Mouse (Mus musculus) hindbrain, embryonic 16.5 days (tissue): ENCODE results near the gene Wdr76. TPM values are rescaled to one million over a fixed set of nuclear protein-coding genes. Genes with fewer than 3 reads are reported as not detected.

ENCODE experiments used
- ATAC-seq: fragments of 200-750 bp; cut with Nextera tagmentation; 2 replicates; pipeline ENCODE4 v1.8.0; 2017; ENCODE audit warnings: moderate TSS enrichment, moderate library complexity
- H3K27ac ChIP-seq: fragments of 300-500 bp; sonication (generic); 2 replicates; pipeline ENCODE4 v1.5.1; 2014; ENCODE audit warnings: low read depth, mild to moderate bottlenecking, control low read depth, low read length, moderate library complexity
- H3K27me3 ChIP-seq: fragments of 300-500 bp; sonication (generic); replicated peaks from 2 replicates; pipeline ENCODE4 v1.6.1; 2014; ENCODE audit warnings: low read length; ENCODE audit not compliant: control insufficient read depth, insufficient read depth
- H3K36me3 ChIP-seq: fragments of 300-500 bp; sonication (generic); 2 replicates; pipeline ENCODE4 v1.6.1; 2014; ENCODE audit warnings: mild to moderate bottlenecking, low read length, moderate library complexity, mixed read lengths; ENCODE audit not compliant: control insufficient read depth, insufficient read depth
- H3K4me1 ChIP-seq: fragments of 300-500 bp; sonication (generic); 2 replicates; pipeline ENCODE4 v1.6.1; 2014; ENCODE audit warnings: low read depth, low read length; ENCODE audit not compliant: control insufficient read depth, insufficient read depth
- H3K4me2 ChIP-seq: fragments of 300-500 bp; sonication (generic); 2 replicates; pipeline ENCODE4 v1.6.1; 2014; ENCODE audit warnings: mild to moderate bottlenecking, low read length, control low read depth, moderate library complexity
- H3K4me3 ChIP-seq: fragments of 300-500 bp; sonication (generic); 2 replicates; pipeline ENCODE4 v1.5.1; 2014; ENCODE audit warnings: mild to moderate bottlenecking, low read length, control low read depth, moderate library complexity
- H3K9ac ChIP-seq: fragments of 300-500 bp; sonication (generic); 2 replicates; pipeline ENCODE4 v1.6.1; 2014; ENCODE audit warnings: low read depth, mild to moderate bottlenecking, control low read depth, low read length, moderate library complexity
- H3K9me3 ChIP-seq: fragments of 300-500 bp; sonication (generic); 2 replicates; pipeline ENCODE4 v1.6.1; 2014; ENCODE audit warnings: mild to moderate bottlenecking, low read length, moderate library complexity; ENCODE audit not compliant: control insufficient read depth
- WGBS: fragments of 180-500 bp; shearing (Covaris S2); extraction: QIAGEN DNeasy Blood & Tissue Kit; methylation state at CpG from one replicate; pipeline ENCODE4 v1.1.7; 2014; 5-methylcytosine and 5-hydroxymethylcytosine counted together
- polyA plus RNA-seq: library from polyadenylated mRNA; unstranded; fragments of >200 nt; fragmentation: Nextera tagmentation; extraction: Ambion mirVana; gene quantifications from 2 replicates; pipeline ENCODE4 v1.2.1, GENCODE M21; 2015

Gene Wdr76
- polyA plus RNA-seq, 1 experiment from 2014 or later: 3.2 TPM

GRCm38 (mm10) chr2:121551271-121551670, 44.7 kb downstream of the Wdr76 start:
- H3K36me3 ChIP-seq: peaks cover 16% of the 10 kb centered on the region; the same call in 1 of the 2 replicates
- no peak overlapping the region for H3K27ac ChIP-seq
- H3K4me3 ChIP-seq: no peak overlapping the region
- no peaks in the 10 kb centered on the region for H3K4me1 ChIP-seq
- WGBS: 94% methylated on average over 8 of the region's 8 CpGs
- ATAC-seq: no peak
- H3K27me3 ChIP-seq: no peaks in the 10 kb centered on the region
- H3K9ac ChIP-seq: no peak overlapping the region
- H3K9me3 ChIP-seq: no peaks in the 10 kb centered on the region
- H3K4me2 ChIP-seq: no peak overlapping the region

- Histone ChIP-seq H3K9me3 (no peaks in the 10 kb centered on the region), H3K27ac (no peak overlapping the region), H3K9ac (no peak overlapping the region), H3K4me1 (no peaks in the 10 kb centered on the region), H3K4me2 (no peak overlapping the region), H3K36me3 (peaks cover 6% of the 10 kb centered on the region), H3K4me3 (no peak overlapping the region), H3K27me3 (no peaks in the 10 kb centered on the region)
- WGBS: 93% methylated on average over 3 of the region's 3 CpGs
- no peak for ATAC-seq
Observed at GRCm38 (mm10) chr2:121563117-121563516, 56.6 kb downstream of the Wdr76 start.

GRCm38 (mm10) chr2:121565911-121566310, 59.4 kb downstream of the Wdr76 start:
- no peak overlapping the region for H3K27ac ChIP-seq

GRCm38 (mm10) chr2:121570049-121570448, 63.5 kb downstream of the Wdr76 start:
- Histone ChIP-seq H3K27ac (no peak overlapping the region), H3K36me3 (peaks cover 10% of the 10 kb centered on the region), H3K4me2 (no peak overlapping the region), H3K4me3 (no peak overlapping the region), H3K9me3 (no peaks in the 10 kb centered on the region), H3K9ac (no peak overlapping the region), H3K27me3 (no peaks in the 10 kb centered on the region), H3K4me1 (no peaks in the 10 kb centered on the region)
- WGBS: 87% methylated on average over 3 of the region's 3 CpGs
- no peak for ATAC-seq

More at GRCm38 (mm10) chr2:121565911-121566310, 59.4 kb downstream of the Wdr76 start:
- no peak overlapping the region for H3K4me2 ChIP-seq
- H3K9ac ChIP-seq: no peak overlapping the region
- whole genome bisulfite sequencing: 43% methylated on average over 5 of the region's 5 CpGs
- H3K4me1 ChIP-seq: no peaks in the 10 kb centered on the region
- H3K27me3 ChIP-seq: no peaks in the 10 kb centered on the region
- ATAC-seq: peak; percentile 84
- no peak overlapping the region for H3K4me3 ChIP-seq
- peaks cover 10% of the 10 kb centered on the region for H3K36me3 ChIP-seq
- H3K9me3 ChIP-seq: no peaks in the 10 kb centered on the region

GRCm38 (mm10) chr2:121570999-121571655, 64.6 kb downstream of the Wdr76 start:
- Histone ChIP-seq H3K36me3 (peaks cover 10% of the 10 kb centered on the region), H3K27me3 (no peaks in the 10 kb centered on the region), H3K9ac (no peak overlapping the region), H3K4me2 (no peak overlapping the region), H3K4me1 (no peaks in the 10 kb centered on the region), H3K27ac (no peak overlapping the region), H3K9me3 (no peaks in the 10 kb centered on the region), H3K4me3 (no peak overlapping the region)
- ATAC-seq: no peak
- 70% methylated on average over 8 of the region's 8 CpGs for WGBS

- H3K9me3 ChIP-seq: no peaks in the 10 kb centered on the region
- no peak overlapping the region for H3K9ac ChIP-seq
- no peak overlapping the region for H3K4me2 ChIP-seq
- no peak overlapping the region for H3K27ac ChIP-seq
- WGBS: 19% methylated on average over 7 of the region's 7 CpGs
- ATAC-seq: peak; percentile 92
- no peaks in the 10 kb centered on the region for H3K27me3 ChIP-seq
- no peak overlapping the region for H3K4me3 ChIP-seq
- no peaks in the 10 kb centered on the region for H3K4me1 ChIP-seq
- peaks cover 10% of the 10 kb centered on the region for H3K36me3 ChIP-seq
Observed at GRCm38 (mm10) chr2:121571780-121572179, 65.3 kb downstream of the Wdr76 start.

GRCm38 (mm10) chr2:121574066-121574630, 67.6 kb downstream of the Wdr76 start:
- no peak overlapping the region for H3K27ac ChIP-seq
- no peak overlapping the region for H3K9ac ChIP-seq
- ATAC-seq: no peak
- H3K9me3 ChIP-seq: no peaks in the 10 kb centered on the region
- no peaks in the 10 kb centered on the region for H3K27me3 ChIP-seq
- peaks cover 2% of the 10 kb centered on the region; the same call in 1 of the 2 replicates for H3K36me3 ChIP-seq
- no peaks in the 10 kb centered on the region for H3K4me1 ChIP-seq
- H3K4me3 ChIP-seq: no peak overlapping the region
- no peak overlapping the region for H3K4me2 ChIP-seq
- WGBS: 78% methylated on average over 9 of the region's 9 CpGs

- no peaks in the 10 kb centered on the region for H3K9me3 ChIP-seq
- no peak overlapping the region for H3K9ac ChIP-seq
- no peaks in the 10 kb centered on the region for H3K27me3 ChIP-seq
- H3K27ac ChIP-seq: no peak overlapping the region
- H3K4me3 ChIP-seq: no peak overlapping the region
- no peak for ATAC-seq
- 62% methylated on average over 8 of the region's 8 CpGs for WGBS
- no peak overlapping the region for H3K4me2 ChIP-seq
- H3K36me3 ChIP-seq: peaks cover 2% of the 10 kb centered on the region; the same call in 1 of the 2 replicates
- no peaks in the 10 kb centered on the region for H3K4me1 ChIP-seq
Observed at GRCm38 (mm10) chr2:121575741-121576201, 69.2 kb downstream of the Wdr76 start.

- H3K9ac ChIP-seq: no peak overlapping the region
- peaks cover 7% of the 10 kb centered on the region for H3K4me1 ChIP-seq
- H3K36me3 ChIP-seq: no peaks in the 10 kb centered on the region
- H3K9me3 ChIP-seq: no peaks in the 10 kb centered on the region
- no peak overlapping the region for H3K4me2 ChIP-seq
- peak overlapping the region; percentile 29 for H3K27ac ChIP-seq
- no peaks in the 10 kb centered on the region for H3K27me3 ChIP-seq
- H3K4me3 ChIP-seq: no peak overlapping the region
- 58% methylated on average over 13 of the region's 13 CpGs for WGBS
- ATAC-seq: no peak; the same call in 1 of the 2 replicates
Observed at GRCm38 (mm10) chr2:121582809-121583376, 76.4 kb downstream of the Wdr76 start.
